Mouse (Mus musculus) adipocyte (in vitro differentiated cells): ENCODE measurements around the gene Vamp1.

Source experiments
- DNase-seq: peaks from one replicate; pipeline ENCODE4 v3.0.0-alpha.2; 2016; ENCODE audit warnings: low spot score

The Vamp1 gene

DNA sequence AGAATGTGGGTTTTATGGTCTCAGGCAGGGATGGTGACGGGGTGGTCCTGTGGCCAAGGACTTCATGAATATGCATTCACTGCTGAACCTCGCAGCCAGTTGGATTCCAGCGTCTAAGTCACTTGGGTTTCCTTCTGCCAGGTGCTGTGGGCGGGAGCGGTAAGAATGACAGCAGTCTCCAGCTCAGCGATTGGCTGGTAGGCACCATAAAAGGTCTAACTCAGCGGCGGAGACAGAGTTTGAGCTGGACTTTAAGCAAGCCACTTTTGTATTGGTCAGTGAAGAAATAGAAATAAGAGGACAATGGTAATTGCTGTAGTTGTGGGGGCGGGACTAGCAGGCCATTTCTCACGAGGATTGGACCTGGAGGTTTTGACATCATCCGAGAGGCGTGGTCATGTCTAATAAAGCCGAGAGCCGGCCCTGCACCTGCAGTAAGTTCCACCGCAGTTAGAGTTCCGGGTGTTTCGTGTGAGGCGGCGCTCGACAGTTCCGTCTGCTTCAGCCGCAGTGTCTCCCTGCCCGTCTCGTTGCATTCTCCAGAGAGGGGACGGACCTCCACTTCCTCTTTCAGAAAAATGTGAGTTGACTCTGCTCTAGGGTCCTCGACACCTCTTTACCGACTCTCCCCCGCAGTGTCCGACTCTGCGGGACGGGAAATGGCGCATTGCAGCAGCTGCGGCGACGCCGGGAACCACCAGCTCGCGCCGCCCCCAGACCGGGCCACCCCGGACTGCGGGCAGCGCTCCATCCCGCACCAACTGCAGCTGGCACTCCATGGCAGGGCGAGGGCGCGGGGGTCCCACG lies at the start of gene Vamp1:
TSS of gene Vamp1 (plus strand) at position 404 of the 807 bp plus-strand sequence.
- peak; percentile 97 for DNase-seq

GRCm38 (mm10) chr6:125166051-125166751 lies 49.1 kb upstream of the Vamp1 start, which contains the start of gene Gapdh:
TSS of gene Gapdh (minus strand) at chr6:125166467.
- peak; percentile 97 for DNase-seq

GRCm38 (mm10) chr6:125166861-125167650 lies 48.3 kb upstream of the Vamp1 start:
- peak; percentile 72 for DNase-seq

DNA sequence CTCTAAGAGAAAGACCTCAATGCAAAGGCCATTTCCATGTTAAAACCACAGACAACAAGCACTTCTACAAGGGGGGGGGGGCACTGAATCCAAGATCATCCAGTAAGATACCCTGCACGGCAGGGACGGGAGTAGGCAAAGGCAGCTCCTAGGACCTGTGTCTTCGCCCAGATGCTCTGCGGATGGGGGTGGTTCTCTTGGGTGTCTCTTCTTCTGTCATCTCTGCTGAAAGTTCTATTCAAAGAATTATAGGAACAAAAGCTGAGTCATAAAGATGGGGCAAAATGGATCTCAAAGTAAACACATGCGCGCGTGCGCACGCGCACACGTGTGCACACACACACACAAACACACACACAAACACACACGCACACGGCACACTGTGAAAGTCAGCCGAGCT lies 47.3 kb upstream of the Vamp1 start:
- DNase-seq = no peak

DNA sequence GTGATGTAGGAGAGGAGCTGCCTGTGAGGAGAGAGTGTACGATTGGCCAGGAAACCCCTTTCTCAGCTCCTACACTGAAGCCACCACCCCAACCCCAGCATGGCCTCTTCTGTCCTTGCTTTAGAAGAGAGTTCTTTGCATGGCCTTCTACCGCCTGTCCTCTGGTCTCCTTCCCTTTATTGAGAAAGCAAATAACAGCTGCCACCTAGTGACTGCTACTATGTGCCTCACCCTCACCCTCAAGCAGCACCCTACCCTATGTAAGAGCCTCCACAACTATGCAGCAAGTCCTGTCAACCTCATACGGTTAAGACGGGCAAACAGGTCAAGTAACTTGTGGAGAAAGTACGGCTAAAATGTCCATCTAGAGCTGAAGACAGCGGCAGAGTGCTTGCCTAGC lies 45.2 kb upstream of the Vamp1 start:
- peak; percentile 47 for DNase-seq

DNA sequence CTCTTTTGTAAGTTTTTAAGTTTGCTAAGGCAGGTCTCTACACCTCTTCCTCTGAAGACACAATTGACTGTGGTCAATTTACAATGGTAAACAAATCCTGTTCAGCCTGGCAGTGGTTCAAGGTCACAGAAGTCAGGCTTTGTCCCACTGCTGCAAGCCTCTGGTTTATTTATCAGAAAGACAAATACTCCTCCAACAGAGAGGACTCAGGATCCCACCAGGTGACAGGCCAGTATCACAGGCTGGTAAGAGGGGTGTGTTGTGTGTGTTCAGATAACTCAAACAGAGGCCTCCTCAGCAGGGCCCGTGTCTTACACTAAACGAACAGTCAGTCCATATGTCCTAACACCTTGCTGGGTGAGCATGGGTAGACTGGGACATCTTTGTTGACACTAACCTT lies 42.9 kb upstream of the Vamp1 start:
- DNase-seq = no peak

GRCm38 (mm10) chr6:125173256-125173655 lies 42.1 kb upstream of the Vamp1 start:
- DNase-seq = peak; percentile 75

DNA sequence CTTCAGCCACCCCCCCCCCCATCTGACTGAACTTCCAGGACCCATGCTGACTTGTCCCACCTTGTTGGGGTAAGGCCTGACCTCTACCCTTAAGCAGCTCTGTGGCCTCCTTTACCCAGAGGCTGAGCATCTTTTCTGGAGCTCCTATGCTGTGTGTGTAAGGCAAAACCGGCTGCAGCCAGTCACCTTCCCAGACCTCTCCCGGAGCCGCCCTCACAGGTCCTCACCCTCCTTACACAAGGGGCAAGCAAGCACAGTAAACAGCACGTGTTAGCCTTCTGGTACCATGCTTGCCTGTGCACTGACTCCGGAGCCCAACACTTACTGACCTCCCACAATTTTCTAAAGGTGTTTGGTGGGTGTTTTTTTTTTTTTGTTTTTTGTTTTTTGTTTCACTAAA lies 39.9 kb upstream of the Vamp1 start:
- DNase-seq = no peak

GRCm38 (mm10) chr6:125179601-125180000 lies 35.8 kb upstream of the Vamp1 start:
- peak; percentile 76 for DNase-seq

- peak; percentile 88 for DNase-seq
Observed at GRCm38 (mm10) chr6:125182133-125182532, 33.2 kb upstream of the Vamp1 start.

DNA sequence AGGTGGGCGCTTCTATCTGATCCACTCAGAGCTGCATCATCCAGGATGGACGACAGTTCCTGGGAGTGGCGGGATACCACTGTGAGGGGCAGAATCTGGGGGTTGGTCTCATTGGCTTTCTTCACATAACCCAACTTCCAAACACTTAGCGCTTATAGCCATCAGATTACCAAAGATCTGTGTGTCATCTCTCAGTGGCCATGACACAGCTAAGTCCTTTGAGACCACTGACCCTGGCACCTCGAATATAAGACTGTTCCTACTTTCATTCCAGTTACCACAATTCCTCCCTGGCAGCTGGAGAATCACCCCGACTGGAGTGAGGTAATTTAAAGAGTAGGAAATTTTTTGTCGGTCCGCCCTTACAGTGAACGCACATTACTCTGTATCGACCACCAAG lies 29.1 kb upstream of the Vamp1 start:
- no peak for DNase-seq

GRCm38 (mm10) chr6:125190816-125191215 lies 24.5 kb upstream of the Vamp1 start:
- DNase-seq = no peak

- peak; percentile 100 for DNase-seq
Observed at GRCm38 (mm10) chr6:125191332-125192015, 23.9 kb upstream of the Vamp1 start, which contains the start of the genes Ncapd2 and Mrpl51. TSS of gene Ncapd2 (minus strand) at chr6:125191701. TSS of gene Mrpl51 (plus strand) at chr6:125191801.

DNA sequence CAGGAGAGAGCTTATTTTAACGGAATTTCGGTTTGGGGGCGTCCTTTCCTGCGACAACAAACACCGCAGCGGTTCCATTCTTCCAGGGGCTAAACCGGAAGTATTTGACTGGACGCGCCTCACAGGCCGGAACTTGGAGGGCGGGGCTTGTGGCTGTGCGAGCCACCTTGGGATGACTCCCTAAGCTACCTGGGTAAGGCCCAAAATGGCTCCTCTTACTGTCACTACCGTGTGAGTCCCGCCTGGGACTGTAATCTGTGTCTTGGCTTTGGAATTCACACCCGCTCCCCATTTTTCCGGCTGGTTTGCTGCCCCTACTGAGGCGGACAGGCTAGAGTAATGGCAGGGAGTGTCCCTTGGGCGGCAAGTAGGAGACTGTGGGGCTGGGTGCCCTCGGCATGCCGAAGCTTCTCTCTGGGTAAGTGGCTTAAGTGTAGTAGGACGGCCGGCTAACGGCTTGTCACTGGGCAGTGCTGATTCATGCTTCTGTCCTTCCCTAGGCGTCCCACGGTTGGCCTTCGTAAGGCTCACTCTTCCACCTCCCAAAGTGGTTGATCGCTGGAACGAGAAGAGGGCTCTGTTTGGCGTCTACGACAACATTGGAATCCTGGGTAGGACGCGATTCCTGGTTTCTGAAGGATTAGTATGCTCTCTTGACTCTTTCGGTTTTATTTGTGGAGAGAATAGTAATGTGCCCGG lies 23.2 kb upstream of the Vamp1 start:
- DNase-seq = peak; percentile 98

GRCm38 (mm10) chr6:125192841-125193240 lies 22.5 kb upstream of the Vamp1 start:
- peak; percentile 48 for DNase-seq

DNA sequence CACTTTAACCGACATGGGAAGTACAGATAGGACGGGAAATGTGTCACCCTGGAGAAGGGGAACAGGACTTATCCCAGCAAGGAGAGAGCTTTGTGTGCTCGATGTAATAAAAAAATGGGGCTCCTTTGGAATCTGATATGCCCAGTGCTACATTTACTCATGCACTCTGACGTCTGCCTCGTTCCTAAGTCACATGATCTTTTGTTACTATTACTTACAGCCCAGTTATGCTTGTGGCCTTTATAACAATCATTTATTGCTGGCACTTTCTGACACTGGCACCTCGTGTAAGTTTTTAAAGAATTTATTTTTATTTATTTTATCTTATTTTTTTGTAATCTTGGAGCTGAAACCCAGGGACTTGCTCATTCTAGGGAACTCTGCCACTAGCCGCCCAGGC lies 22.0 kb upstream of the Vamp1 start:
- DNase-seq = peak; percentile 50

- no peak for DNase-seq
Observed at GRCm38 (mm10) chr6:125195541-125196075, 19.7 kb upstream of the Vamp1 start.

DNA sequence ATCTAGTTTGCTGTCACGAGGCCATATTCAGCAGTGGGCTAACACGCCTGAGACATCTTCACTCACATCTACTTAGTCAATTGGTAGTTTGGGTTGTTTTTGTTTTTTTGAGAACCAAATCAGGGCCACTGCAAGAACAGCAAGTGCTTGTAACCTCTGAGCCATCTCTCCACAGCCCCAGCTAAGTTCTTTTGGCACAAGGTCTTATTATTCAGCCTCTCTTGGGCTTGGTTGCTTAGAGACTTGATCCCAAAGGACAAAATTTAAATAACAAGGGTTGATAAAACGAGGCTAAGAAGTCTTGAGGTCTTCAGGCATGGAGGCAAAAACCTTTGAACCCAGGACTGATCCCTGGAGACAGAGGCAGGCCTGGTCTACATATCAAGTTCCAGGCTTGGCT lies 19.1 kb upstream of the Vamp1 start:
- DNase-seq = peak; percentile 67

DNA sequence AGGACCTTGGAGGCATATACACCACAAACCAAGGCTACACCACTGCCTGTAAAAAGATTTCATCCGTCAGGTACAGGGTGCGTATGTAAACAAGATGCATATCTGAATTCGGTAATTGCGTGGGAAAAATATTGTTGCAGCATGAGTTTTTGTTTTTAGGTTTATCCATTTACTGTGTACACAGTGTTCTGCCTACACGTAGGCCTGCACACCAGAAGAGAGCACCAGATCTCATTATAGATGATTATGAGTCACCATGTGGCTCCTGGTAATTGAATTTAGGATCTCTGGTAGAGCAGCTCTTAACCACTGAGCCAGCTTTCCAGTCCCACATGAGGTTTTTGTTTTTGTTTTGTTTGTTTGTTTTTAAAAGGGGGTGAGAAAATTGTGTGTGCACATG lies 18.2 kb upstream of the Vamp1 start:
- DNase-seq = no peak

GRCm38 (mm10) chr6:125210436-125210835 lies 4.9 kb upstream of the Vamp1 start:
- no peak for DNase-seq

DNA sequence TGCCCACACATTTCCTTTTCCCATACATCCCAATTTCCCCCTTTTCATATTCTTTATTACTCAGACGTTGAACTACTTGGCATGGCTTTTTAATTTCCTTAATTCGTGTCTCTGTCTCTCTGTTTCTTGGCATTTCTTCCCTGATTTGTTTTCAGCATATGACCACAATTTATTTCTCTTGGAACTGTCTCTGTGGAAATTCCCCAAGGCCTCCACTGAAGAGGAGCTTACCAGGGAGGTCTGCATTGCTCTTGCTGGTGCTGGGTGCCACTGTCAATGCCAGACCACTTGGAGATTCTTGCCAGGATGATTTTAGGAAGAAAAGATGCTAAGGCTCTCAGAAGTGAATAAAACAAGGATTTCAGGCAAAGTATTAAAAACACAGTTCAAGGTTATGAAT lies 2.7 kb upstream of the Vamp1 start:
- DNase-seq = peak; percentile 57
